Mouse (Mus musculus) C2C12 (cell line): ENCODE data around the gene Anks1b. TPM values are rescaled to one million over a fixed set of nuclear protein-coding genes. Genes with fewer than 3 reads are reported as not detected.

Experiments
- H3K27me3 ChIP-seq: one replicate; pipeline ENCODE4 v1.6.1; 2011; ENCODE audit not compliant: control insufficient read depth, insufficient read depth, insufficient read length
- H3K36me3 ChIP-seq: one replicate; pipeline ENCODE4 v1.6.1; 2011; ENCODE audit not compliant: control insufficient read depth, insufficient read depth
- H3K4me3 ChIP-seq: one replicate; pipeline ENCODE4 v1.5.1; 2011; ENCODE audit warnings: mild to moderate bottlenecking, control low read depth; ENCODE audit not compliant: poor library complexity, insufficient read depth, severe bottlenecking
- H3K79me2 ChIP-seq: one replicate; pipeline ENCODE4 v1.6.1; 2011; ENCODE audit not compliant: control insufficient read depth, insufficient read depth
- H3K79me3 ChIP-seq: one replicate; pipeline ENCODE4 v1.6.1; 2011; ENCODE audit warnings: low read depth, control low read depth
- H3ac ChIP-seq: one replicate; pipeline ENCODE3; 2011; ENCODE audit warnings: low read depth; ENCODE audit not compliant: control insufficient read depth, insufficient read length
- CEBPB ChIP-seq: IDR thresholded peaks from one replicate; pipeline ENCODE4 v1.6.1; 2011; ENCODE audit warnings: low read depth, mild to moderate bottlenecking, control low read depth, moderate library complexity
- CTCF ChIP-seq: IDR thresholded peaks from one replicate; pipeline ENCODE4 v1.5.1; 2011; ENCODE audit not compliant: control insufficient read depth, insufficient read depth, insufficient read length
- FOSL1 ChIP-seq: IDR thresholded peaks from one replicate; pipeline ENCODE4 v1.8.0; 2011; ENCODE audit warnings: mild to moderate bottlenecking, low read length; ENCODE audit not compliant: poor library complexity, insufficient read depth, severe bottlenecking
- MAX ChIP-seq: IDR thresholded peaks from one replicate; pipeline ENCODE4 v1.6.1; 2011; ENCODE audit warnings: mild to moderate bottlenecking, control low read depth
- MYOD1 ChIP-seq: IDR thresholded peaks from one replicate; pipeline ENCODE4 v1.6.1; 2011; ENCODE audit warnings: low read depth; ENCODE audit not compliant: control insufficient read depth, insufficient read length
- MYOG ChIP-seq: IDR thresholded peaks from one replicate; pipeline ENCODE4 v1.6.1; 2011; ENCODE audit not compliant: control insufficient read depth, insufficient read length; ENCODE audit errors: extremely low read depth
- USF1 ChIP-seq: IDR thresholded peaks from one replicate; pipeline ENCODE4 v1.6.1; 2011; ENCODE audit warnings: low read depth, mild to moderate bottlenecking, control low read depth, moderate library complexity
- polyA plus RNA-seq: library from polyadenylated mRNA; unstranded; fragments of >200 nt; fragmentation: generic; extraction: Trizol; gene quantifications from one replicate; pipeline ENCODE4 v1.2.1, GENCODE M21; 2012; ENCODE audit warnings: missing spikeins

Anks1b gene
- polyA plus RNA-seq, 1 experiment = 0.27 TPM

DNA sequence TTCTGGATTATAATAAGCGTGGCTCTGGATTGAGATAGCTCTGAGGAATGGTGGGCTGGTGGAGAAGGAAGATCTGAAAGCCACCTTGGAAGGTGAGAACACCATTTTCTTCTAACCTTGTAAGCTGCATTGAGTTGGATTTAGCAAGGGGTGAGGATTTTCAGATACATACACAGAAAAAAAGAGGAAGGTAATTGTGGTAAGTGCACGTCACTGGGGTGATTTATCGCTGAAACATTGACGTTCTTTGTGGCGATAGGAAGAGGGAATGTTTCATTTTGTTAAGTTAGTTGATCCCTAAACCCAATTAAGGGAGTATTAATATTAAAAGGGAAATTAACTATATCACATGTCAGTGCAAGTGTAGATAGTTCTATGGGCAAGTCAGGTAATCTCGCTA lies 336.7 kb downstream of the Anks1b start:
- TF ChIP-seq MYOG (no peak), USF1 (no peak), CEBPB (no peak), CTCF (no peak)
- no peaks in the 10 kb centered on the region for H3K27me3 ChIP-seq
- no peaks in the 10 kb centered on the region for H3K79me2 ChIP-seq
- H3ac ChIP-seq = no peak overlapping the region
- H3K36me3 ChIP-seq = no peaks in the 10 kb centered on the region
- H3K79me3 ChIP-seq = no peaks in the 10 kb centered on the region
- no peak overlapping the region for H3K4me3 ChIP-seq

DNA sequence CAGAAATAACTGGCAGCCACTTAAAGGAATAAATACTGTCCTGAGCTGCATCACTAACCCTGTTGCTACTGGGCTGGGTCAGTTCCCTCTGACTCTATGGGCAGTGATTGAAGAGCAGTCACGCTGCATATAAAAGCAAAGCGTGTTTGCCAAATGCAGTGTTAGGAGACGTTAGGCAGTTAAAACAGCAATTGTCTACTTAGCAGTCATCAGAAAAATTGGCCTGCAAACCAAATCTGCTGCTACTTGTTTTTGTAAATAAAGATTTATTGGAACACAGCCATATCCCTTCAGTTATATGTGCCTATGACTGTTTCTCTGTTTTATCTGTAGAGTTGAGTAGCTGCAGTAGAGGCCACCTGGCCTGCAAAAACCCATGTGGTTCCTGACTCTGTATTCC lies 347.2 kb downstream of the Anks1b start:
- no peak overlapping the region for H3ac ChIP-seq
- H3K36me3 ChIP-seq = no peaks in the 10 kb centered on the region
- no peak overlapping the region for H3K4me3 ChIP-seq
- TF ChIP-seq FOSL1 (no peak), CTCF (no peak), MAX (no peak), MYOG (no peak)
- H3K79me2 ChIP-seq = no peaks in the 10 kb centered on the region
- no peaks in the 10 kb centered on the region for H3K79me3 ChIP-seq
- H3K27me3 ChIP-seq = no peaks in the 10 kb centered on the region

- H3K36me3 ChIP-seq = no peaks in the 10 kb centered on the region
- TF ChIP-seq MYOG (no peak), MAX (no peak), CEBPB (no peak), MYOD1 (no peak), USF1 (no peak), FOSL1 (no peak), CTCF (no peak)
- H3ac ChIP-seq = no peak overlapping the region
- H3K4me3 ChIP-seq = no peak overlapping the region
- no peaks in the 10 kb centered on the region for H3K79me3 ChIP-seq
- no peaks in the 10 kb centered on the region for H3K27me3 ChIP-seq
- no peaks in the 10 kb centered on the region for H3K79me2 ChIP-seq
Measured at GRCm38 (mm10) chr10:90222793-90223495, 349.6 kb downstream of the Anks1b start.

- no peak overlapping the region for H3ac ChIP-seq
- TF ChIP-seq CTCF (no peak), USF1 (no peak), MYOD1 (no peak), MYOG (no peak), FOSL1 (no peak), CEBPB (no peak), MAX (no peak)
- H3K36me3 ChIP-seq = no peaks in the 10 kb centered on the region
- H3K79me2 ChIP-seq = no peaks in the 10 kb centered on the region
- no peak overlapping the region for H3K4me3 ChIP-seq
- no peaks in the 10 kb centered on the region for H3K27me3 ChIP-seq
- no peaks in the 10 kb centered on the region for H3K79me3 ChIP-seq
Measured at GRCm38 (mm10) chr10:90235273-90235672, 362.0 kb downstream of the Anks1b start.

DNA sequence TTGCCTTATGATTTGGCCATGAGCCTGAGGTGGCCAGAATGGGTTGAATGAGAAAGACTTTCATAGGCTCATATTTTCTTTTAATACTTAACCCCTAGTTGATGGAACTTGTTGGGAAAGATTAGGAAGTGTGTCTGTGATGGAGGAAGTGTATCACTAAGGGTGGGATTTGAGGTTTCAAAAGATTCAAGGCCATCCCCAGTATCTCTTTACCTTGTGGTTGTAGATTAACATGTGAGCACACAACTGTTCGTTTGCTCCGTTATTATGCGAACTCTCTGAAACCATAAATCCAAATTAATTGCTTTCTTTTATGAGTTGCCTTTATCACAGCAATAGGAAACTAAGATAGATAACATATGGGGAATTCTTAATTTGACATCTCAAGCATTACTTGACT lies 364.0 kb downstream of the Anks1b start:
- Histone ChIP-seq H3K27me3 (no peaks in the 10 kb centered on the region), H3ac (no peak overlapping the region), H3K79me3 (no peaks in the 10 kb centered on the region), H3K36me3 (no peaks in the 10 kb centered on the region), H3K4me3 (no peak overlapping the region), H3K79me2 (no peaks in the 10 kb centered on the region)
- TF ChIP-seq MAX (no peak), CTCF (no peak), USF1 (no peak), CEBPB (no peak), MYOD1 (no peak), FOSL1 (no peak), MYOG (no peak)

GRCm38 (mm10) chr10:90258944-90259714 lies 385.8 kb downstream of the Anks1b start:
- no peaks in the 10 kb centered on the region for H3K27me3 ChIP-seq
- no peaks in the 10 kb centered on the region for H3K36me3 ChIP-seq
- H3K79me2 ChIP-seq = no peaks in the 10 kb centered on the region
- TF ChIP-seq CTCF (no peak), MAX (no peak), USF1 (no peak), CEBPB (no peak), MYOD1 (no peak), MYOG (no peak), FOSL1 (no peak)
- H3K79me3 ChIP-seq = no peaks in the 10 kb centered on the region
- H3ac ChIP-seq = no peak overlapping the region
- H3K4me3 ChIP-seq = no peak overlapping the region
